Mouse (Mus musculus): ENCODE measurements around the gene Chgb. TPM values are rescaled to one million over a fixed set of nuclear protein-coding genes. Genes with fewer than 3 reads are reported as not detected.

The Chgb gene
- polyA plus RNA-seq, 1 experiment from 2014 or later: 70.3 TPM

- Histone ChIP-seq H3K27ac (0 out of 2 replicates have a peak overlapping the region, but pooled peaks have one; percentile 4), H3K4me2 (replicated peaks) (no peak overlapping the region), H3K9me3 (ENCODE audit: control insufficient read depth, low read length) (no peaks in the 10 kb centered on the region), H3K4me3 (replicated peaks; ENCODE audit: low read length) (no peak overlapping the region), H3K4me1 (replicated peaks; ENCODE audit: control insufficient read depth, insufficient read depth, low read length) (no peaks in the 10 kb centered on the region), H3K27me3 (ENCODE audit: control insufficient read depth, insufficient read depth, low read length) (no peaks in the 10 kb centered on the region), H3K9ac (no peak overlapping the region), H3K36me3 (replicated peaks; ENCODE audit: control insufficient read depth, insufficient read depth) (peaks cover 5% of the 10 kb centered on the region; the same call in 1 of the 2 replicates)
- ATAC-seq (ENCODE audit: low FRiP score) (no peak), DNase-seq (ENCODE audit: low spot score) (no peak)
- WGBS: 71% methylated on average over 15 of the region's 15 CpGs
These were observed 29.7 kb upstream of the Chgb start for GRCm38 (mm10) chr2:132751141-132752066.

- ATAC-seq (ENCODE audit: low FRiP score) (no peak), DNase-seq (ENCODE audit: low spot score) (no peak)
- no peak overlapping the region for H3K9ac ChIP-seq
- no peaks in the 10 kb centered on the region for H3K4me1 ChIP-seq (replicated peaks; ENCODE audit: control insufficient read depth, insufficient read depth, low read length)
- H3K27ac ChIP-seq: no peak overlapping the region
- no peaks in the 10 kb centered on the region for H3K27me3 ChIP-seq (ENCODE audit: control insufficient read depth, insufficient read depth, low read length)
- no peak overlapping the region for H3K4me2 ChIP-seq (replicated peaks)
- 86% methylated on average over 2 of the region's 2 CpGs for WGBS
- H3K9me3 ChIP-seq (ENCODE audit: control insufficient read depth, low read length): no peaks in the 10 kb centered on the region
- H3K36me3 ChIP-seq (replicated peaks; ENCODE audit: control insufficient read depth, insufficient read depth): peaks cover 5% of the 10 kb centered on the region; the same call in 1 of the 2 replicates
- H3K4me3 ChIP-seq (replicated peaks; ENCODE audit: low read length): no peak overlapping the region
These were observed 28.7 kb upstream of the Chgb start for GRCm38 (mm10) chr2:132752398-132752797.

DNA sequence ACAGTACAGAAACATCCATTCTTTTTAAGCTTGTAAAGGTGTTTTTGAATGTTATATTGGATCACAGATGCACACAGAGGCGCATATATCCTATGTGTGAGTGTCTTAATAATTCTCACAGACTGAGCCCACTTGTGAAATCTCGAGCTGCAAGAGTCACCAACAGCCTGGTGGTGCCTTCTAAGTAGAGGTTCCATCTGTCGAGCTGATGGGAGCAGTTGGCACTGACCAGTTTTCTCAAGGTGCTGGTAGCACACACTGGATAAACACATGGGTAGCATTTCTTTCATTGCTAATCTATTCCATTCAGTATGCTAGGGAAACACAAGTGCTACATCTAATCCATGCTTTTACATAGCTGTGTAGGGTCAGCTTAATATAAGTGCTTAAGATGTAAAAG, 27.9 kb upstream of the Chgb start:
- ATAC-seq (ENCODE audit: low FRiP score): no peak

GRCm38 (mm10) chr2:132757911-132758310, 23.2 kb upstream of the Chgb start:
- Histone ChIP-seq H3K36me3 (replicated peaks; ENCODE audit: control insufficient read depth, insufficient read depth) (no peaks in the 10 kb centered on the region), H3K27ac (no peak overlapping the region), H3K4me1 (replicated peaks; ENCODE audit: control insufficient read depth, insufficient read depth, low read length) (no peaks in the 10 kb centered on the region), H3K4me2 (replicated peaks) (no peak overlapping the region), H3K27me3 (ENCODE audit: control insufficient read depth, insufficient read depth, low read length) (no peaks in the 10 kb centered on the region), H3K4me3 (replicated peaks; ENCODE audit: low read length) (no peak overlapping the region), H3K9me3 (ENCODE audit: control insufficient read depth, low read length) (no peaks in the 10 kb centered on the region), H3K9ac (no peak overlapping the region)
- 56% methylated on average over 5 of the region's 5 CpGs for WGBS
- ATAC-seq (ENCODE audit: low FRiP score) (no peak), DNase-seq (ENCODE audit: low spot score) (no peak)

More for the DNA sequence above, 27.9 kb upstream of the Chgb start:
- WGBS: 87% methylated on average over 3 of the region's 3 CpGs
- Histone ChIP-seq H3K4me1 (replicated peaks; ENCODE audit: control insufficient read depth, insufficient read depth, low read length) (no peaks in the 10 kb centered on the region), H3K27me3 (ENCODE audit: control insufficient read depth, insufficient read depth, low read length) (no peaks in the 10 kb centered on the region), H3K4me2 (replicated peaks) (no peak overlapping the region), H3K36me3 (replicated peaks; ENCODE audit: control insufficient read depth, insufficient read depth) (peaks cover 5% of the 10 kb centered on the region; the same call in 1 of the 2 replicates), H3K9me3 (ENCODE audit: control insufficient read depth, low read length) (no peaks in the 10 kb centered on the region), H3K27ac (no peak overlapping the region), H3K4me3 (replicated peaks; ENCODE audit: low read length) (no peak overlapping the region), H3K9ac (no peak overlapping the region)
- no peak for DNase-seq (ENCODE audit: low spot score)

DNA sequence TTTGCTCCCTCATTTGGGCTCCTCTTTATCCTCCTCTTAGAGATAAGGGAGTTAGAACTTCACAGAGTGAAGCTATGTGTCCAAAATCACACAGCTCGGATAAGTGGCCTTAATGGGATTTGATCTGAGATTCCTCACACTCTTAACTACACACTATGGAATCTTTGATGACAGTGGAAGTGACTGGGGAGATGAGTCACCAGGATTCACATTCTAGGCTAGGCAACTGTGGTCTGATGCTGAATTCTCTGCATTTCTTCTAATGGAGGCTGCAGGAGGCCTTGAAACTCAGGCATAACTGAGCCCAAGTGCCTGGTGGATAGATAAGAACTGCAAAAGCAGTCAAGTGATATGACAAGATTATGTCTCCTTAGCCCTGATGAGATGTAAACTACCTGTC, 10.3 kb upstream of the Chgb start:
- Histone ChIP-seq H3K4me1 (replicated peaks; ENCODE audit: control insufficient read depth, insufficient read depth, low read length) (no peaks in the 10 kb centered on the region), H3K27ac (no peak overlapping the region), H3K9me3 (ENCODE audit: control insufficient read depth, low read length) (no peaks in the 10 kb centered on the region), H3K9ac (no peak overlapping the region), H3K27me3 (ENCODE audit: control insufficient read depth, insufficient read depth, low read length) (no peaks in the 10 kb centered on the region), H3K4me2 (replicated peaks) (no peak overlapping the region), H3K4me3 (replicated peaks; ENCODE audit: low read length) (no peak overlapping the region), H3K36me3 (replicated peaks; ENCODE audit: control insufficient read depth, insufficient read depth) (no peaks in the 10 kb centered on the region)
- no peak for ATAC-seq (ENCODE audit: low FRiP score)
- DNase-seq (ENCODE audit: low spot score): no peak
- WGBS: 89% methylated on average over 1 of the region's 1 CpGs

DNA sequence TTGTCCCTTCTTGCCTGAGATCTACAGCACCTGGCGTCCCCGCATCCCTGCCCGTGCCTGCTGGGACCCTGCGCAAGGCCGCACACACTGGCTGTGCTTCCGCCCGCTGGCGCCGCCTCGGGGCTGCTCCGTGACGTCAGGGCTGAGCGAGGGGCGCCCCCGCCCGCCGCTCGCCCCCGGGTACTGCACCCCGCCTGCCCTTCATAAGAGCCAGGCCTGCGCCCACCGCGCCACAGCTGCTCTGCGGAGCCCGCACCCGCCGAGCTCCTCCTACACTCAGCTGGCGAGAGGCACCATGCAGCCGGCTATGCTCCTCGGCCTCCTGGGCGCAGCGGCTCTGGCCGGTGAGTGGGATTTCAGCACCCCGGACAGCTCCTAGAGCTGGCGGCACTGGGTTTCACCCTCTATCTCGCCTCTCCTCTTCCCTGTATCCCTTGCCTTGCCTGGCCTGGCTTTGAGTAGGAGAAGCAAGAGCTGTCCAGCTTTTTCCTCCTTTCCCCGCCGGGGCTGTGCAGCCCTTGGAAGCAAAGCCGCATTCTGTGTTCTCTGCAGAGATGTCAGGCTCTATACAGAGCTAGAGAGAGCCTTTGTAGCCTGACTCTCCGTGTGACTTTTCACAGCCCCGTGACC, 476 bp downstream of the Chgb start:
- H3K9ac ChIP-seq: peak overlapping the region; percentile 93
- DNase-seq (ENCODE audit: low spot score) (peak; percentile 82), ATAC-seq (ENCODE audit: low FRiP score) (peak; percentile 97)
- H3K4me3 ChIP-seq (replicated peaks; ENCODE audit: low read length): peak overlapping the region; percentile 65
- H3K9me3 ChIP-seq (ENCODE audit: control insufficient read depth, low read length): no peaks in the 10 kb centered on the region
- WGBS: under 1% methylated on average over 36 of the region's 41 CpGs
- no peaks in the 10 kb centered on the region for H3K27me3 ChIP-seq (ENCODE audit: control insufficient read depth, insufficient read depth, low read length)
- peak overlapping the region; percentile 57 for H3K4me2 ChIP-seq (replicated peaks)
- H3K27ac ChIP-seq: peak overlapping the region; percentile 97
- 0 out of 2 replicates have a peak, but pooled peaks cover 7% of the 10 kb centered on the region for H3K36me3 ChIP-seq (replicated peaks; ENCODE audit: control insufficient read depth, insufficient read depth)
- peaks cover 8% of the 10 kb centered on the region; the same call in 1 of the 2 replicates for H3K4me1 ChIP-seq (replicated peaks; ENCODE audit: control insufficient read depth, insufficient read depth, low read length)

GRCm38 (mm10) chr2:132784039-132784438, 3.0 kb downstream of the Chgb start:
- 0 out of 2 replicates have a peak, but pooled peaks cover 4% of the 10 kb centered on the region for H3K4me1 ChIP-seq (replicated peaks; ENCODE audit: control insufficient read depth, insufficient read depth, low read length)
- peak overlapping the region; percentile 17; the same call in 1 of the 2 replicates for H3K4me2 ChIP-seq (replicated peaks)
- no peak for ATAC-seq (ENCODE audit: low FRiP score)
- 80% methylated on average over 6 of the region's 6 CpGs for WGBS
- H3K27me3 ChIP-seq (ENCODE audit: control insufficient read depth, insufficient read depth, low read length): no peaks in the 10 kb centered on the region
- H3K36me3 ChIP-seq (replicated peaks; ENCODE audit: control insufficient read depth, insufficient read depth): 0 out of 2 replicates have a peak, but pooled peaks cover 7% of the 10 kb centered on the region
- no peak overlapping the region for H3K9ac ChIP-seq
- no peak for DNase-seq (ENCODE audit: low spot score)
- no peak overlapping the region for H3K27ac ChIP-seq
- H3K9me3 ChIP-seq (ENCODE audit: control insufficient read depth, low read length): no peaks in the 10 kb centered on the region
- H3K4me3 ChIP-seq (replicated peaks; ENCODE audit: low read length): no peak overlapping the region

GRCm38 (mm10) chr2:132793441-132794203, 12.5 kb downstream of the Chgb start:
- no peak overlapping the region for H3K9ac ChIP-seq
- H3K4me3 ChIP-seq (replicated peaks; ENCODE audit: low read length): no peak overlapping the region
- H3K4me2 ChIP-seq (replicated peaks): no peak overlapping the region
- DNase-seq (ENCODE audit: low spot score) (no peak), ATAC-seq (ENCODE audit: low FRiP score) (no peak)
- H3K27me3 ChIP-seq (ENCODE audit: control insufficient read depth, insufficient read depth, low read length): no peaks in the 10 kb centered on the region
- H3K36me3 ChIP-seq (replicated peaks; ENCODE audit: control insufficient read depth, insufficient read depth): peaks cover 39% of the 10 kb centered on the region
- no peak overlapping the region for H3K27ac ChIP-seq
- WGBS: 89% methylated on average over 19 of the region's 19 CpGs
- H3K4me1 ChIP-seq (replicated peaks; ENCODE audit: control insufficient read depth, insufficient read depth, low read length): no peaks in the 10 kb centered on the region
- no peaks in the 10 kb centered on the region for H3K9me3 ChIP-seq (ENCODE audit: control insufficient read depth, low read length)

GRCm38 (mm10) chr2:132794204-132794586, 13.1 kb downstream of the Chgb start:
- H3K27me3 ChIP-seq (ENCODE audit: control insufficient read depth, insufficient read depth, low read length): no peaks in the 10 kb centered on the region
- no peak overlapping the region for H3K4me3 ChIP-seq (replicated peaks; ENCODE audit: low read length)
- no peak for DNase-seq (ENCODE audit: low spot score)
- H3K4me1 ChIP-seq (replicated peaks; ENCODE audit: control insufficient read depth, insufficient read depth, low read length): no peaks in the 10 kb centered on the region
- H3K9ac ChIP-seq: no peak overlapping the region
- H3K4me2 ChIP-seq (replicated peaks): no peak overlapping the region
- no peak for ATAC-seq (ENCODE audit: low FRiP score)
- H3K9me3 ChIP-seq (ENCODE audit: control insufficient read depth, low read length): no peaks in the 10 kb centered on the region
- 89% methylated on average over 7 of the region's 7 CpGs for WGBS
- peaks cover 39% of the 10 kb centered on the region for H3K36me3 ChIP-seq (replicated peaks; ENCODE audit: control insufficient read depth, insufficient read depth)
- H3K27ac ChIP-seq: no peak overlapping the region
